Mouse (Mus musculus) yolk sac, embryonic 10.5 days (tissue): ENCODE results near the gene Top1.

Experiments
- DNase-seq: peaks from one replicate; pipeline ENCODE4 v3.0.0-alpha.2; 2017; ENCODE audit warnings: low spot score

Top1 gene

DNA sequence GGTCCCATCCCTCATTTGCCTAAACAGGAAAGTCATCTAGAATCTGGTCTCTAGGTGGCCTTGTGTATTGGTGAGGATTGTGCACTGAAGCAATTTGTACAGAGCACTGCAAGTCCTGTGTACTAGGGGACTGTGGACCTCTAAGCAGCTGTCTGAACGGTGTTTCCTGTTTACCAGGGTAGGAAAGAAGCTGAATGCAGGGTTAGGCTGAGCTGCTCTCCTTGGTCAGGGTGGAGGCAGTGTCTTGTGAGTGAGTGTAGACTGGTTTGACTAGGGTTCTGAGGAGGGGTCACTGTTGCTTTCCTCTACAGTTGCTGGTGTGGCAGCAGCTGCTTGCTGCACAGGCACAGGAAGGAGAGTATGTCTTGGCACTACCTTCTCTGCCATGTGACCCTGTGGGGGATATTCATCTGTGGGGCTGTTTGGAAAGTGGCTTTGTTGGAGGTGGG is 96.5 kb downstream of the Top1 start:
- peak; percentile 33 for DNase-seq

DNA sequence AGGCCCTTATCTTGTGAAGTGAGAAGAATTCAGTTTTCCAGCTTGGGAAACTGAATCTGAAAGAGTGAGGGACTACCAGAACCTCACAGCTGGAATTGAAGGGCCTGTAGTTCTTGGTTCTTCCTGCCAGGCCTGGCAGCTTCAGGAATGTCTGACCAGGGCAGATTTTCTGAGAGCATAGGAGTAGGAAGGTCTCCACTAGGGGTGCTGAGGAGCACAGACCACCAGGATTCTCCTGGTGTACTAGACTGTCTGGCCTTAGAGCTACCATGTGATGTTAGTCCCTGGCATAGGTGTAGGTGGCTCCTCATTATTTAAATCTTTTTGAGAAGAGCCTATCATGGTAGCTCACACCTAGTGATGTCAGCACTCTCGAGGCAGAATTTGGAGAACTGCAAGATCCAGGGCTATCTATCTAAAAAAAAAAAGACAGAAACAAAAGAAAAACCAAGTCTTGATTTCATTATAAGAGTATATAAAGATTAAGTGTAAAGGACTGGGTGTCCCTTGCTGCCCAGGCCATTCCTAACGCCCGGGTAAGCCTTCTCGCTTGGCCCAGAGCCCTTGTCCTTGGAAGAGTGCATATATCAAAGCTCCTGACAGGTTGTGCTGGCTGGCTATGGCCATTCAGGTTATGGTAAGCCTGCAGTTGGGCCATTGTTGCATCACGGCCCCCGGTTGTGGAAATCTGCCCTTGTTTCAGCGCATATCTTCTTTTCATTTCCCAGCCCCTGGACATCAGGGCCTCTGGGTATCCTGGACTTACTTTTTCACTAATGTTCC is 98.5 kb downstream of the Top1 start:
- no peak for DNase-seq

DNA sequence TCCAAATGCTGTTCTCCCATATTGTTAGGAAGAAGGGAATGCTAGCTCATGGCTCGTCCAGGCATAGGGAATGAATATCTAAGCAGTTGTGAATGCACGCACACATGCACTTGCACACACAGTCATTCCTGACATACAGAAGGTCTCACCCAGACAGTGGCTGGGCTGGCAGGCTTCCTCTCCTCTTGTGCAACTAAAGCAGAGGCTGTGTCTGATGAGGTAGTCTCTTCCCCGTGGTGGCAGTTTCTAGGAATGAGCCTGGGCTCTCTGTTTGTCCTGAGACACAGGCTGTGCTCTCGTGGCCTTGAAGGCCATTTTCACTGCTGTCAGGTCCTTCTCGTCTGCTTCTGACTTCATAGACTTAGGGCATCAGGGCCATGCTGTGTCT is 99.1 kb downstream of the Top1 start:
- no peak for DNase-seq

DNA sequence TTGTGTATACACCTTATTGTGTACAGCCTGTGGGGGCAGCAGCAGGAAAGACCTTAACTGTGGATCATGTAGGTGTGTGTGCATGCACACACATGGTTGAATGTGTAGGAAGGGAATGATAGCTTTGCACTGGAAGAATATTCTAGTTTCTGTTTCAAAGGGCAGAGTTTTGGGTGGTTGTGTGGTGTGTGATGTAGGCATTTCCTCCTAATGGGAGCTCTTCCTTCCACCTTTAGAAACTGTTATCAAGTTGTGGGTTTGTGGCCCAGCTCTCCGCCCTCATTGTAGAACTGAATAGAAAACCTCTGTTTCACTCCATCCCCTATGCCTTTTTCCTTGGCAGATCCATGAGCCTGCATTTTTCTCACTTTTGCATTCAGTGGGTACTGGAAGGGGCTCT is 99.8 kb downstream of the Top1 start:
- no peak for DNase-seq

DNA sequence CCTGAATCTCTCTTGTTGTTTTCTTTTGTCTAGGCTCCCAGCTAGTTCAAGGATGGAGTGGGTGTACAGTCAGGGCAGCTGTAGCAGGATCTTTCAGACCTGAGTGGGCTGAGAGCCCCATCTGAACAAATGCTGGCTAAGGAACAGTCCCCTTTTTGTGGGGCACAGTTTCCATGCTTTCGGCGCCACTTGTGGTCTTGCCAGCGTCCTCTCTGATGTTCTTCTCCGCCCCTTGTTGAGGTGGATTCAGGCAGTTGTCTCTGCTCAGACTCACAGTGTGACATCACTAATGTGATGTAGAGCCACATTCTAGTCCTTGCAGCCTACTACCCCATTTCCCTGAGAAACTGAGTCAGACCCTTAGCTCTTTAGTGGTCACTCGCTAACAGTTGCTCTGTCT is 100.9 kb downstream of the Top1 start:
- no peak for DNase-seq

DNA sequence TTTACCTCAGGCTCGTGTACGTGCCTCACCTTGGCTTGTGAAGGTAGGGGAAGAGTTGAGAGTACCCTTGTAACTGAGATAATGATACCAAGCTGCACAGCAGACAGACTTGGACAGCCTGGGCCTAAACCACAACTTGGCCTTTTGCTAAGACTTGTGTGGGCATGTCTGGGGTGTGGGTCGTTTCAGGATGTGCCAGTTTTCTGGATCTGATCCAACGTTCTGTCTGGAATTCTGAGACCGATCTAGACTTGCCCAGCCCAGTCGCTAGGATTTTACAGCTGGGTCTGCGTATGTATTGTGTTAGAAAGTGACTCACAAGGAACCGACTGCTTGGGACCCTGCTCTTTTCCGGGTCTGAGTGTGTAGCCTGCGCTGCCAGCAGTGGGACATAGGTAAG is 101.4 kb downstream of the Top1 start:
- no peak for DNase-seq

GRCm38 (mm10) chr2:160756583-160757203 is 111.0 kb downstream of the Top1 start:
- DNase-seq = no peak

- no peak for DNase-seq
Measured at GRCm38 (mm10) chr2:160760433-160761184, 114.9 kb downstream of the Top1 start.

DNA sequence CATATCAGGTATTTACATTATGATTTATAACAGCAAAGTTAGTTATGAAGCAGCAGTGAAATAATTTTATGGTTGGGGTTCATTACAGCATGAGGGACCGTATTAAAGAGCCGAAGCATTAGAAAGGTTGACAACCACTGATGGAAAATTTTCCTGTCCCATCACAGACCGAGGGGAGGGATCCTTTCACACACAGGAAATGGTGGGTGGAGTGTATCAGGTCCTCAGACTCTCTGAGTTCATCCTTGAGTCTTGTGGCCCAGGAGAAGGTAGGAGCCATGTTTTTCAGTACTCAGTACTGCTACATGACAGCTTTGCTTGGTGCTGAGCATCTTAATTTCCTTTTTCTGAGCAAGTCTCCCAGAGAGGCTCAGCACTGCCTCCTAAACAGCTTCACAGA is 118.1 kb downstream of the Top1 start:
- DNase-seq = no peak

- DNase-seq = no peak
Measured at GRCm38 (mm10) chr2:160764386-160764785, 118.7 kb downstream of the Top1 start.

- DNase-seq = no peak
Measured at GRCm38 (mm10) chr2:160765096-160765495, 119.4 kb downstream of the Top1 start.

DNA sequence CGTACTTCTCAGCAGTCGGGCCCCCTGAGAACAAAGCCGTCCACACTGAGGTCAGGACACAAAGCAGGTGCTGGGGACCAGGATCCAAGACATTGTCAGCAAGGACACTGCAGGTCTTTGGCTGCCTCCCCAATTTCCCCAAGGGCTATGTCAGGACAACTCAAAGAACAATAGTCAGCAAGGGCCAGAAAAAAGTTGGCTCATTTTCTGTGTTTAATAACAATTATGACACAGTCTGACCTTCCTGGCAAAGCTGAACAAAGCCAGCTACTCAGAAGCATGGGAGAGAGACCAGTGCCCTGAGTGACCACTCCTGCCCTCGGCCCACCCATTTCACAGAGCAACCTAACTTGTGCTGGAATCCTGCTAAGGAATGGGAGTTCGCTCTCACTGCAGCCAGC is 120.7 kb downstream of the Top1 start:
- DNase-seq = no peak

GRCm38 (mm10) chr2:160767201-160767600 is 121.5 kb downstream of the Top1 start:
- no peak for DNase-seq

DNA sequence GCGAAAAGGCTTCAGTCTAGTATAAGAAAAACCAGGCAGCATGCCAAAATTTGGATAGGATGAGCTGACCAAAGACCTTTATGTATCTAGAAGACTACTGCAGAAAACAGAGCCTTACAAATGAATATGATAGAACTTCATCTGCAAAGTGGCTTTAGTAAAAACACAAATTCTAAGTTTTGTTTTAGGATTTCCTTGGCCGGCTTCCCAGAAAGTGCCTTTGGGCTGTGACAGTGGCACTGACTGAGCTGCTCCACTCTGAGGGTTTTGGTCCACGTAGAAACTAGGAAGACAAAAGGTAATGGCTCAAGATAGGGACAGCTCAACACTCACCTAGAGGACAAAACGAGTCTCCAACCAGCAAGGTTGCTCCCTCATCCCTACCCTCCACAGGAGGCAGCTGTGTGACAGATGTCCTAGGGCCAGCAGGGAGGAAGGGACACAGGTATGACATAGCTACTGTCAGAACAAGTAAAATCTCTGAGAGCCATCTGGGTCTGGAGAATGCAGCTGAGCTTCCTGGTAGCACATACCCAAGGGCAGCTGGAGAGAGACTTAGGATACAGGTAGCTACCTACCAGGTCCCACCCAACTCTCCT is 122.5 kb downstream of the Top1 start:
- no peak for DNase-seq

DNA sequence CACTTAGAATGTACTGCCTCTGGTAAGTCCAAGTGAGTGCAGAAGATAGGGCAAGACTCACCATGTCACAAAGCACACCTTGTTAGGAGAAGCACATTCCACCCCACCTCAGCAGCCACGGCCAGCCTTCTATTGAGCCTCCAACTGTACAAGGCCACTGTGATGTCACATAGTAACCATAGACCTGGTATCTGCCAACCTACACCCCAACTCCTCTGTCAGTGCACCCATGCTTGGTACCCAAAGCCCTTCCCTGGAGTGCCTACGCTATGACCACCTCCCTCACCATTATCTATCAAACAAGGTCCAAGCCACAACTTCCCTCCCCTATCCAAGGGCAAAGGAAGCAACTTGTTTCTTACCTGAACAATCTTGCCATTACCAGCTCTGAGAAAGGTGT is 123.3 kb downstream of the Top1 start:
- DNase-seq = no peak

GRCm38 (mm10) chr2:160770409-160770808 is 124.7 kb downstream of the Top1 start:
- DNase-seq = no peak

DNA sequence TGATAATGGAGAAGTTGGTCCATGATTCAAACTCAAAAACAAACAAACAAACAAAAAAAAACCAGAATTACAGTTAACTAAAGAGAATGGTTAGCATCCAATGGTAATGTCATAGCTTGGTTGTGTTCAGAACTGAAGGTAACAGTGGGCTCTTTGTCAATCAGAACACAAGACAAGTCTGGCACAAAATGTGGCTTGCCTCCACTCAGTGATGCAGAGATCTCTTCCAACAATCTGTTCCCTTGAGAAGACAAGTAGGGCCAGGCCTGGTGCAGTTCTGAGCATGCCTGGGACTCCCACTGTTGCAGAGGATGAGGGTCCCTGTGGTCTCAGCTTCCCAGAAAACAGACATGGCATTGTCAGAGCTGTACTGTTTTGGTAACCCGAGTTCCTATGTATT is 125.2 kb downstream of the Top1 start:
- DNase-seq = no peak

DNA sequence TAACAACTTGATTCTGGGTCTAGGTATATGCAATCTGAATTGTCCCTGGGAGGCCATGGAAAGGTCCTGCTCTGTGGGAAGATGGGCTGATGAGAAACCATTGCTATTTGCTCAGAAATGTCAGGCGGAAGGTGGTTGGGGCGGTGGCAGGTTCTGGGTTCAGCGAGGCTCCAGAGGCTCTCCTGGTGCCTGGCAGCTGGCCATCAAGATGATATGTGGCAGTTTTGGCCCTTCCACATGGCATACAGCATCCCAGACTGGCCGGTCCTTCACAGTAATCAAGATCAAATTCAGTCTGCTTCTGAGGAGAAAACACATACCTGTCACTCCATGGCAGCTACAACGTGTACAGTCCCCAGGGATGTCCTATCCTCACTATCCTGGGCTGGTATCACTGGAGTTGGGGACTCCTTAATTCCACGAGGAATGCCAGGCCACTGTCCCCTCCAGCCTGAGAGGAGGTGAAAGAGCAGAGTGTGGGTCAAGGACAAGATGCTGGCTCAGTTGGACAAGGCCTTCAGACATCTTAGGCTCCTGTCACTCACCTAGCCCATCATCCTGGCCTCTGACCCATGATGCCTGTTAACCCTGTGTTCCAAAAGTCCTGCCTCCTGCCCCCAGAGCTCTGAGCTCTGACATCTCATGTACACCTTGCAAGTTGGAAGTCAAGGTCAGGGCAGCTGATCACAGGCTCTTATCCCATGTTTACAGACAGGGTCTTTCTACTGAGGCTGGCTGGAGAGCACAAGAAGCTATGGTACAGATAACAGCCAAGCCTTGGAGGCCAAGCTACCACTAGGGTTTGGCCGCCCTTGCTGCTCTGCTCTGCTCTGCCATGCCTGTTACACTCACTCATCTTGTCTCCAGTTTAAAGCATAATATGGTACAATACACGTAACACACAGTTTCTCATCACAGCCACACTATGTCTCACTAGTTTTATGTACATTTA is 125.9 kb downstream of the Top1 start:
- no peak for DNase-seq
